Mouse (Mus musculus): ENCODE measurements at regions not wholly inside any gene's neighbourhood (a gene's known extent, or its start where the extent isn't known, plus 50 kb on each side); places are given as distances from the start of the nearest gene placed in this dataset.
A peak's percentile ranks its signal among the peaks of the same experiment; 100 is the strongest.
"Not testable (repeated sequence)": the region's sequence is repeated elsewhere in the genome, so short reads cannot be mapped to it uniquely, and the experiment has no call there.

GRCm38 (mm10) chr17:9168411-9168810 lies 180.3 kb downstream of the 1700010I14Rik start:
- 0% methylated on average over 5 of the region's 5 CpGs for WGBS
- Histone ChIP-seq H3K9me3 (replicated peaks) (no peaks in the 10 kb centered on the region), H3K36me3 (no peaks in the 10 kb centered on the region), H3K4me2 (peak overlapping the region; percentile 87), H3K4me1 (peaks cover 33% of the 10 kb centered on the region), H3K27ac (replicated peaks) (peak overlapping the region; percentile 90), H3K9ac (replicated peaks) (peak overlapping the region; percentile 62), H3K27me3 (replicated peaks) (no peaks in the 10 kb centered on the region), H3K4me3 (replicated peaks) (peak overlapping the region; percentile 50)
- peak; percentile 74 for ATAC-seq (ENCODE audit: low FRiP score)

GRCm38 (mm10) chr17:9169371-9169770 lies 181.2 kb downstream of the 1700010I14Rik start:
- Histone ChIP-seq H3K27me3 (replicated peaks) (no peaks in the 10 kb centered on the region), H3K9me3 (replicated peaks) (peaks cover 1% of the 10 kb centered on the region; the same call in 1 of the 2 replicates), H3K9ac (replicated peaks) (no peak overlapping the region), H3K4me2 (peak overlapping the region; percentile 87), H3K36me3 (no peaks in the 10 kb centered on the region), H3K4me1 (peaks cover 33% of the 10 kb centered on the region), H3K4me3 (replicated peaks) (no peak overlapping the region), H3K27ac (replicated peaks) (peak overlapping the region; percentile 90)
- ATAC-seq (ENCODE audit: low FRiP score), result no peak
- 13% methylated on average over 11 of the region's 11 CpGs for WGBS

- 89% methylated on average over 5 of the region's 5 CpGs for WGBS
- no peaks in the 10 kb centered on the region for H3K4me1 ChIP-seq
- ATAC-seq (ENCODE audit: low FRiP score), result no peak
Measured at GRCm38 (mm10) chr17:9197160-9197559, 209.0 kb downstream of the 1700010I14Rik start.

GRCm38 (mm10) chr17:9200386-9200785 lies 212.3 kb downstream of the 1700010I14Rik start:
- Histone ChIP-seq H3K4me2 (no peak overlapping the region), H3K27ac (replicated peaks) (no peak overlapping the region), H3K36me3 (no peaks in the 10 kb centered on the region), H3K4me3 (replicated peaks) (no peak overlapping the region), H3K9ac (replicated peaks) (no peak overlapping the region), H3K4me1 (no peaks in the 10 kb centered on the region), H3K9me3 (replicated peaks) (no peaks in the 10 kb centered on the region), H3K27me3 (replicated peaks) (no peaks in the 10 kb centered on the region)
- no peak for ATAC-seq (ENCODE audit: low FRiP score)
- WGBS, result 89% methylated on average over 7 of the region's 7 CpGs

More at GRCm38 (mm10) chr17:9197160-9197559, 209.0 kb downstream of the 1700010I14Rik start:
- no peak overlapping the region for H3K27ac ChIP-seq (replicated peaks)
- H3K9me3 ChIP-seq (replicated peaks), result no peaks in the 10 kb centered on the region
- no peak overlapping the region for H3K9ac ChIP-seq (replicated peaks)
- H3K27me3 ChIP-seq (replicated peaks), result no peaks in the 10 kb centered on the region
- H3K4me3 ChIP-seq (replicated peaks), result no peak overlapping the region
- H3K36me3 ChIP-seq, result no peaks in the 10 kb centered on the region
- H3K4me2 ChIP-seq, result no peak overlapping the region

- Histone ChIP-seq H3K27ac (replicated peaks) (no peak overlapping the region), H3K4me2 (no peak overlapping the region), H3K27me3 (replicated peaks) (no peaks in the 10 kb centered on the region), H3K4me1 (no peaks in the 10 kb centered on the region), H3K9ac (replicated peaks) (no peak overlapping the region), H3K36me3 (no peaks in the 10 kb centered on the region), H3K9me3 (replicated peaks) (no peaks in the 10 kb centered on the region), H3K4me3 (replicated peaks) (no peak overlapping the region)
- 18% methylated on average over 2 of the region's 2 CpGs for WGBS
- no peak for ATAC-seq (ENCODE audit: low FRiP score)
Measured at GRCm38 (mm10) chr17:9202496-9202895, 214.4 kb downstream of the 1700010I14Rik start.

GRCm38 (mm10) chr17:9210626-9211025 lies 211.2 kb upstream of the Gm17728 start:
- H3K9me3 ChIP-seq (replicated peaks), result no peaks in the 10 kb centered on the region
- H3K9ac ChIP-seq (replicated peaks), result no peak overlapping the region
- WGBS, result 86% methylated on average over 2 of the region's 2 CpGs
- H3K4me1 ChIP-seq, result no peaks in the 10 kb centered on the region
- no peaks in the 10 kb centered on the region for H3K27me3 ChIP-seq (replicated peaks)
- H3K27ac ChIP-seq (replicated peaks), result no peak overlapping the region
- no peaks in the 10 kb centered on the region for H3K36me3 ChIP-seq
- ATAC-seq (ENCODE audit: low FRiP score), result no peak
- H3K4me3 ChIP-seq (replicated peaks), result no peak overlapping the region
- no peak overlapping the region for H3K4me2 ChIP-seq

- no peak overlapping the region for H3K27ac ChIP-seq (replicated peaks)
- no peaks in the 10 kb centered on the region for H3K36me3 ChIP-seq
- H3K9ac ChIP-seq (replicated peaks), result no peak overlapping the region
- H3K4me1 ChIP-seq, result peaks cover 2% of the 10 kb centered on the region; the same call in 1 of the 2 replicates
- ATAC-seq (ENCODE audit: low FRiP score), result no peak
- WGBS, result 86% methylated on average over 4 of the region's 4 CpGs
- H3K9me3 ChIP-seq (replicated peaks), result no peaks in the 10 kb centered on the region
- no peak overlapping the region for H3K4me3 ChIP-seq (replicated peaks)
- no peak overlapping the region for H3K4me2 ChIP-seq
- H3K27me3 ChIP-seq (replicated peaks), result no peaks in the 10 kb centered on the region
Measured at GRCm38 (mm10) chr17:9223097-9223496, 198.8 kb upstream of the Gm17728 start.

GRCm38 (mm10) chr17:9227872-9228575 lies 193.8 kb upstream of the Gm17728 start:
- Histone ChIP-seq H3K9me3 (replicated peaks) (no peaks in the 10 kb centered on the region), H3K27ac (replicated peaks) (no peak overlapping the region), H3K9ac (replicated peaks) (no peak overlapping the region), H3K4me1 (peaks cover 4% of the 10 kb centered on the region; the same call in 1 of the 2 replicates), H3K4me2 (no peak overlapping the region), H3K27me3 (replicated peaks) (no peaks in the 10 kb centered on the region), H3K36me3 (no peaks in the 10 kb centered on the region), H3K4me3 (replicated peaks) (no peak overlapping the region)
- ATAC-seq (ENCODE audit: low FRiP score), result no peak
- 64% methylated on average over 10 of the region's 10 CpGs for WGBS

GRCm38 (mm10) chr17:9235141-9235571 lies 186.7 kb upstream of the Gm17728 start:
- no peaks in the 10 kb centered on the region for H3K4me1 ChIP-seq
- H3K36me3 ChIP-seq, result no peaks in the 10 kb centered on the region
- H3K9me3 ChIP-seq (replicated peaks), result no peaks in the 10 kb centered on the region
- H3K27ac ChIP-seq (replicated peaks), result no peak overlapping the region
- WGBS, result 64% methylated on average over 6 of the region's 6 CpGs
- no peak overlapping the region for H3K4me2 ChIP-seq
- no peak overlapping the region for H3K4me3 ChIP-seq (replicated peaks)
- H3K9ac ChIP-seq (replicated peaks), result no peak overlapping the region
- no peak for ATAC-seq (ENCODE audit: low FRiP score)
- H3K27me3 ChIP-seq (replicated peaks), result no peaks in the 10 kb centered on the region

- Histone ChIP-seq H3K9me3 (replicated peaks) (0 out of 2 replicates have a peak, but pooled peaks cover 6% of the 10 kb centered on the region), H3K27me3 (replicated peaks) (no peaks in the 10 kb centered on the region), H3K27ac (replicated peaks) (no peak overlapping the region), H3K4me2 (no peak overlapping the region), H3K9ac (replicated peaks) (no peak overlapping the region), H3K36me3 (no peaks in the 10 kb centered on the region), H3K4me3 (replicated peaks) (no peak overlapping the region), H3K4me1 (no peaks in the 10 kb centered on the region)
- no peak for ATAC-seq (ENCODE audit: low FRiP score)
- 55% methylated on average over 5 of the region's 5 CpGs for WGBS
Measured at GRCm38 (mm10) chr17:9258646-9259170, 163.2 kb upstream of the Gm17728 start.

- Histone ChIP-seq H3K36me3 (no peaks in the 10 kb centered on the region), H3K4me3 (replicated peaks) (no peak overlapping the region), H3K4me1 (no peaks in the 10 kb centered on the region), H3K9ac (replicated peaks) (no peak overlapping the region), H3K9me3 (replicated peaks) (no peaks in the 10 kb centered on the region), H3K27me3 (replicated peaks) (no peaks in the 10 kb centered on the region), H3K4me2 (no peak overlapping the region), H3K27ac (replicated peaks) (no peak overlapping the region)
- no peak for ATAC-seq (ENCODE audit: low FRiP score)
- WGBS, result 86% methylated on average over 3 of the region's 3 CpGs
Measured at GRCm38 (mm10) chr17:9268776-9269175, 153.1 kb upstream of the Gm17728 start.

GRCm38 (mm10) chr17:9278046-9278445 lies 143.8 kb upstream of the Gm17728 start:
- 10% methylated on average over 3 of the region's 3 CpGs for WGBS
- not testable (repeated sequence) for H3K4me3 ChIP-seq (replicated peaks); H3K27me3 ChIP-seq (replicated peaks)

More at GRCm38 (mm10) chr17:9278046-9278445, 143.8 kb upstream of the Gm17728 start:
- not testable (repeated sequence) for H3K4me1 ChIP-seq; H3K4me2 ChIP-seq; H3K9ac ChIP-seq (replicated peaks); H3K27ac ChIP-seq (replicated peaks); H3K9me3 ChIP-seq (replicated peaks); H3K36me3 ChIP-seq; ATAC-seq (ENCODE audit: low FRiP score)

All from neural tube, embryonic 15.5 days (tissue).